Mouse (Mus musculus) megakaryocyte, embryonic 14.5 days (primary cell): Measurements from ENCODE around the gene Snrpf.

ENCODE experiments used
- FLI1 ChIP-seq: IDR thresholded peaks from 2 replicates; pipeline ENCODE4 v1.6.1; 2012; ENCODE audit warnings: low read length, inconsistent platforms, mixed read lengths
- GATA1 ChIP-seq: IDR thresholded peaks from 3 replicates; pipeline ENCODE4 v1.6.1; 2012; ENCODE audit warnings: mixed read lengths, low read length, inconsistent platforms, borderline replicate concordance

- no peak for TF ChIP-seq GATA1
- no peak for TF ChIP-seq FLI1
These were observed 50.7 kb downstream of the Snrpf start for GRCm38 (mm10) chr10:93538818-93539217.
